Comparison of ENCODE assay signal across 13 mouse cellular contexts in the genomic region with DNA sequence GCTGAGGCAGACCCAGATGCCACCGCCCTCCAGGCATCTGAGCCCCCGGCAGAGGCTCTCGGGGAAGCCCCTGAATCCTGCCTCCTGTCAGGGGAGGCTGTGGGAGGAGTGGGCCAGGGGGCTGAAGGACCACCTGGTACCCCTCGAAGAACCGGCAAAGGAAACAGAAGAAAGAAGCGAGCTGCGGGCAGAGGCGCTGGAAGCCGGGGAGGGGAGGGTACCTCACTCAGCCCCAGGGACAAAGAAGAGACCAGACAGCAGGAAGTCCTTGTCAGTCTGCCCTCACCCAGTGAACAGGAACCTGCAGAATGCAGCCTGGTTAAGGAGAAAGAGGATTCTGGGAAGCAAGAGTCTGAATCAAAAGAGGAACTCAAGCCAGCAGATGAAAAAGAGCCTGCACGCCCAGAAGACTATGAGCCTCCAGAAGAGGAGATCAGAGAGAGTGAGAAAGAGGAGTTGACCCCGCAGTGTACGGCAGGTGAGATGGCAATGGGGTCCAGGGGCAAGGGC. TPM values are rescaled to one million over a fixed set of nuclear protein-coding genes. Genes with fewer than 3 reads are reported as not detected.
DNase-seq lines count a peak whose midpoint lies in the region; ATAC-seq lines count a peak whose summit lies in the region.
"Had no signal": no experiment of that assay in that cellular context is flagged by ENCODE, and none has a peak within 500 bp of the region (broad histone marks: within the 10 kb centered on the region; RNA-seq: fewer than 3 reads in every experiment).

No protein-coding gene starts in this region.

- WGBS in neural tube, embryonic 13.5 days, result 74% methylated on average over 12 of the region's 12 CpGs
- WGBS in hindbrain, embryonic 13.5 days, result 58% methylated on average over 12 of the region's 12 CpGs
- 68% methylated on average over 12 of the region's 12 CpGs for WGBS in neural tube, embryonic 15.5 days

- peaks cover 34% of the 10 kb centered on the region for H3K4me1 ChIP-seq in neural tube, embryonic 13.5 days (replicated peaks)
- peaks cover 38% of the 10 kb centered on the region for H3K4me1 ChIP-seq in hindbrain, embryonic 13.5 days (replicated peaks)
- peaks cover 43% of the 10 kb centered on the region for H3K4me1 ChIP-seq in neural tube, embryonic 15.5 days

- H3K9ac ChIP-seq in neural tube, embryonic 13.5 days, result peak overlapping the region; percentile 31
- H3K9ac ChIP-seq in hindbrain, embryonic 13.5 days, result peak overlapping the region; percentile 58
- H3K9ac ChIP-seq in neural tube, embryonic 15.5 days (replicated peaks), result peak overlapping the region; percentile 1; the same call in 1 of the 2 replicates

- H3K9me3 ChIP-seq in neural tube, embryonic 13.5 days, result no peaks in the 10 kb centered on the region
- no peaks in the 10 kb centered on the region for H3K9me3 ChIP-seq in hindbrain, embryonic 13.5 days
- H3K9me3 ChIP-seq in neural tube, embryonic 15.5 days (replicated peaks), result no peaks in the 10 kb centered on the region

- intact Hi-C loops in heart, postnatal 10 days (cut with DNase I), result no loop called here

- DNase-seq in heart, adult 11 months, result peak; percentile 95
- DNase-seq in heart, postnatal 10 days, result no peak
- no peak for DNase-seq in neural tube, embryonic 10.5 days (ENCODE audit: extremely low spot score, low spot score)
- no peak for DNase-seq in adrenal gland, adult 18-20 months (ENCODE audit: low spot score in 2 of 2)
- no peak for DNase-seq in gastrocnemius, adult 18-20 months (ENCODE audit: low spot score)
- DNase-seq: B cell, adult 2 months; gastrocnemius, postnatal 14 days had no signal

- peaks cover 70% of the 10 kb centered on the region for H3K36me3 ChIP-seq in neural tube, embryonic 13.5 days
- peaks cover 71% of the 10 kb centered on the region for H3K36me3 ChIP-seq in hindbrain, embryonic 13.5 days
- peaks cover 70% of the 10 kb centered on the region for H3K36me3 ChIP-seq in neural tube, embryonic 15.5 days

- H3K4me3 ChIP-seq in neural tube, embryonic 13.5 days, result no peak overlapping the region
- no peak overlapping the region for H3K4me3 ChIP-seq in hindbrain, embryonic 13.5 days
- H3K4me3 ChIP-seq in neural tube, embryonic 15.5 days (replicated peaks), result no peak overlapping the region

- no peak for ATAC-seq in neural tube, embryonic 13.5 days (ENCODE audit: low read depth)
- ATAC-seq in hindbrain, embryonic 13.5 days (ENCODE audit: low FRiP score), result no peak
- no peak for ATAC-seq in neural tube, embryonic 15.5 days (ENCODE audit: low FRiP score)
- ATAC-seq: lung, postnatal 0 days had no signal

- no peaks in the 10 kb centered on the region for H3K27me3 ChIP-seq in neural tube, embryonic 13.5 days
- H3K27me3 ChIP-seq in hindbrain, embryonic 13.5 days, result no peaks in the 10 kb centered on the region
- no peaks in the 10 kb centered on the region for H3K27me3 ChIP-seq in neural tube, embryonic 15.5 days (replicated peaks)

- H3K4me2 ChIP-seq in neural tube, embryonic 13.5 days, result no peak overlapping the region
- H3K4me2 ChIP-seq in hindbrain, embryonic 13.5 days, result peak overlapping the region; percentile 17; the same call in 1 of the 2 replicates
- no peak overlapping the region for H3K4me2 ChIP-seq in neural tube, embryonic 15.5 days

- H3K27ac ChIP-seq in neural tube, embryonic 13.5 days (replicated peaks), result no peak overlapping the region
- no peak overlapping the region for H3K27ac ChIP-seq in hindbrain, embryonic 13.5 days
- no peak overlapping the region for H3K27ac ChIP-seq in neural tube, embryonic 15.5 days (replicated peaks)

RNA-seq across cellular contexts. Expression of a gene that starts 5.0 kb away (rescaled TPM):
- total RNA-seq in heart, postnatal 10 days (2021), result 10 to 100 TPM; 52.7 to 57.9 TPM
- 69.0 and 72.9 TPM in 2 replicates for polyA plus RNA-seq in neural tube, embryonic 13.5 days (2015; fragmentation: Nextera tagmentation; extraction: Ambion mirVana)
- polyA plus RNA-seq in hindbrain, embryonic 13.5 days (2015; fragmentation: Nextera tagmentation; extraction: Ambion mirVana), result 76.8 and 83.1 TPM in 2 replicates
- polyA plus RNA-seq in neural tube, embryonic 15.5 days (2015; fragmentation: Nextera tagmentation; extraction: Ambion mirVana), result 71.3 and 82.7 TPM in 2 replicates
- 10 to 100 TPM; 37.8 to 39.7 TPM for total RNA-seq in adrenal gland, adult 18-20 months (2021)
- total RNA-seq in gastrocnemius, adult 18-20 months (2021), result 10 to 100 TPM in 1 of 2 experiments, 1 to 10 TPM in 1; 7.8 to 13.7 TPM

RNA-seq across cellular contexts. Expression of a gene that starts 25.9 kb away (rescaled TPM):
- total RNA-seq in heart, postnatal 10 days (2021), result 1 to 10 TPM in 1 of 2 experiments, under 1 TPM in 1; 0.82 to 1.7 TPM
- polyA plus RNA-seq in neural tube, embryonic 13.5 days (2015; fragmentation: Nextera tagmentation; extraction: Ambion mirVana), result not detected in 2 replicates
- polyA plus RNA-seq in hindbrain, embryonic 13.5 days (2015; fragmentation: Nextera tagmentation; extraction: Ambion mirVana), result 0.79 and 0.84 TPM in 2 replicates
- 0.88 and 1.4 TPM in 2 replicates for polyA plus RNA-seq in neural tube, embryonic 15.5 days (2015; fragmentation: Nextera tagmentation; extraction: Ambion mirVana)
- 1 to 10 TPM; 2.1 to 2.3 TPM for total RNA-seq in adrenal gland, adult 18-20 months (2021)
- 1 to 10 TPM in 1 of 2 experiments, under 1 TPM in 1; 0.84 to 1.2 TPM for total RNA-seq in gastrocnemius, adult 18-20 months (2021)
- total RNA-seq: neutrophil, adult 5-6 weeks had no signal

RNA-seq across cellular contexts. Expression of a gene that starts 31.0 kb away (rescaled TPM):
- total RNA-seq in heart, postnatal 10 days (2021), result 10 to 100 TPM; 33.8 to 38.0 TPM
- 32.3 and 32.5 TPM in 2 replicates for polyA plus RNA-seq in neural tube, embryonic 13.5 days (2015; fragmentation: Nextera tagmentation; extraction: Ambion mirVana)
- polyA plus RNA-seq in hindbrain, embryonic 13.5 days (2015; fragmentation: Nextera tagmentation; extraction: Ambion mirVana), result 30.5 and 33.1 TPM in 2 replicates
- polyA plus RNA-seq in neural tube, embryonic 15.5 days (2015; fragmentation: Nextera tagmentation; extraction: Ambion mirVana), result 25.3 and 28.6 TPM in 2 replicates
- 10 to 100 TPM; 53.9 to 61.2 TPM for total RNA-seq in adrenal gland, adult 18-20 months (2021)
- total RNA-seq in gastrocnemius, adult 18-20 months (2021), result 10 to 100 TPM; 11.1 to 14.4 TPM

RNA-seq across cellular contexts. Expression of a gene that starts 52.7 kb away (rescaled TPM):
- total RNA-seq in heart, postnatal 10 days (2021), result not detected
- polyA plus RNA-seq in neural tube, embryonic 13.5 days (2015; fragmentation: Nextera tagmentation; extraction: Ambion mirVana), result not detected in 2 replicates
- not detected in 2 replicates for polyA plus RNA-seq in hindbrain, embryonic 13.5 days (2015; fragmentation: Nextera tagmentation; extraction: Ambion mirVana)
- polyA plus RNA-seq in neural tube, embryonic 15.5 days (2015; fragmentation: Nextera tagmentation; extraction: Ambion mirVana), result not detected in 2 replicates
- not detected for total RNA-seq in adrenal gland, adult 18-20 months (2021)
- total RNA-seq in gastrocnemius, adult 18-20 months (2021), result not detected
- total RNA-seq: gastrocnemius, postnatal 14 days; left cerebral cortex, adult 8-10 months; neutrophil, adult 5-6 weeks had no signal
- polyA plus RNA-seq: lung, postnatal 0 days had no signal

Comparison
In these comparisons a context has a peak if more than half of its experiments do, and no peak if none do; other contexts are left out.
1. H3K9ac ChIP-seq: peak in every context shown above with its lines; median percentile 58 in hindbrain, embryonic 13.5 days; 31 in neural tube, embryonic 13.5 days; 1 in neural tube, embryonic 15.5 days.